Mouse (Mus musculus) brown adipose tissue, adult 24 weeks (tissue): ENCODE data around the gene Nsrp1. TPM values are rescaled to one million over a fixed set of nuclear protein-coding genes. Genes with fewer than 3 reads are reported as not detected.

Experiments used
- H3K27ac ChIP-seq: fragments of 200-500 bp; replicated peaks from 2 replicates; pipeline ENCODE4 v1.5.1; 2012; ENCODE audit warnings: low read depth, mild to moderate bottlenecking, low read length
- H3K4me1 ChIP-seq: fragments of 200-500 bp; 2 replicates; pipeline ENCODE4 v1.6.1; 2012; ENCODE audit warnings: low read length, mixed read lengths; ENCODE audit not compliant: control insufficient read depth, insufficient read depth, insufficient read length
- H3K4me3 ChIP-seq: fragments of 200-500 bp; 2 replicates; pipeline ENCODE4 v1.5.1; 2012; ENCODE audit warnings: low read depth, mild to moderate bottlenecking, low read length, moderate library complexity; ENCODE audit not compliant: insufficient read depth
- polyA plus RNA-seq: library from polyadenylated mRNA; stranded (reverse); fragments of >200 nt; gene quantifications from 2 replicates; pipeline ENCODE4 v1.2.4, GENCODE M21; 2012; ENCODE audit not compliant: missing spikeins, insufficient read depth, insufficient read length

Gene Nsrp1
- polyA plus RNA-seq, 1 experiment, result 12.1 TPM

DNA sequence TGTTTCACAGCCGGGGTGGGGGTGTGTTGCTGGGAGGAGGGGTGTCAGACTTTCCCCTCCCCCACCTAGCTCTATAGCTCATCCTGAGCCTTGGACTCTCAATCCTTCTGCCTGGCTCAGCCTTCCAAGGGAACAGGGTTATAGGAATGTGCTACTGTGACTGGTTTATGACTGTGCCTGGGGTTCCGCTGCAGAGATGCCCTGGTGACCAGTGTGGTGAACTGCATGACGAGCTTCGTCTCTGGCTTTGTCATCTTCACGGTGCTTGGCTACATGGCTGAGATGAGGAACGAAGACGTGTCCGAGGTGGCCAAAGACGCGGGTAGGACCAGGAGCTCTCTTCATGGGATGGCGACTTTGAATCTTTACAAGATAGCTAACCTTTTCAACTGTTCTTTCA lies 60.2 kb downstream of the Nsrp1 start:
- H3K4me1 ChIP-seq, result no peaks in the 10 kb centered on the region
- H3K4me3 ChIP-seq, result no peak overlapping the region

DNA sequence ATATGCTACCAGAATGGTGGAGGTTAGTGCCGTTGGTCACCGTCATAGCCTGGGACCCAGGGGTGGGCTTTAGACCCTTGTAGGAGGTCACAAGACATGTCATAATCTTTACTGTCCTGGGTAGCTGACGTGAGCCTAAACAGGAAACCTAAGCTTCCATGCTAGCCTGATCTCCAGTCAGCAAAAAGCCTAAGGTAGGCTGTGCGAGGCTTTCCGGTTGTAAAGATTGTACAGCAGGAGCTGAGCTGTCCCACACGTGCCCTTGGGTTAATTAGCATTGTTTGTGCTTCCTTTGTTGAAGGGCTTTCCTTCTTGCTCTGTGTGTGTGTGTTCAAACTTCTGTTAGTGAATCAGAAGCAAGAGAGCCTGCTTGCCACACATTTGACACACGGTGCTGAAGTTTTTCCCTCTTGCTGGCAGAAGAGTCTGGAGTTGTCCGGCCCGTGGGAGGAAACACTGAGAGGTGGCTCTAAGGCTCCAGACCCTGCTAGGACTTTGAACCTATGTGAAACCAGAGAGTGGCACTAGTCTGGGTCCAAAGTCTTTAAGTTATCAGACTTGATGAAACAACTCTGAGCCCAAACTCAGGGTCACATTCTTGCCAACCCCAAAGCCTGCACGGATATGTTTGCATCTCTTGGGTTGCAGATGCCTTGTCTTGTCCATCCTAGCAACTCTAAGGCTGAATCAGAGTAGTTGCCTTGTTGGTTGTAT lies 67.3 kb downstream of the Nsrp1 start:
- H3K27ac ChIP-seq, result no peak overlapping the region
- H3K4me3 ChIP-seq, result no peak overlapping the region
- H3K4me1 ChIP-seq, result no peaks in the 10 kb centered on the region

More for the DNA sequence above, 60.2 kb downstream of the Nsrp1 start:
- H3K27ac ChIP-seq, result no peak overlapping the region

DNA sequence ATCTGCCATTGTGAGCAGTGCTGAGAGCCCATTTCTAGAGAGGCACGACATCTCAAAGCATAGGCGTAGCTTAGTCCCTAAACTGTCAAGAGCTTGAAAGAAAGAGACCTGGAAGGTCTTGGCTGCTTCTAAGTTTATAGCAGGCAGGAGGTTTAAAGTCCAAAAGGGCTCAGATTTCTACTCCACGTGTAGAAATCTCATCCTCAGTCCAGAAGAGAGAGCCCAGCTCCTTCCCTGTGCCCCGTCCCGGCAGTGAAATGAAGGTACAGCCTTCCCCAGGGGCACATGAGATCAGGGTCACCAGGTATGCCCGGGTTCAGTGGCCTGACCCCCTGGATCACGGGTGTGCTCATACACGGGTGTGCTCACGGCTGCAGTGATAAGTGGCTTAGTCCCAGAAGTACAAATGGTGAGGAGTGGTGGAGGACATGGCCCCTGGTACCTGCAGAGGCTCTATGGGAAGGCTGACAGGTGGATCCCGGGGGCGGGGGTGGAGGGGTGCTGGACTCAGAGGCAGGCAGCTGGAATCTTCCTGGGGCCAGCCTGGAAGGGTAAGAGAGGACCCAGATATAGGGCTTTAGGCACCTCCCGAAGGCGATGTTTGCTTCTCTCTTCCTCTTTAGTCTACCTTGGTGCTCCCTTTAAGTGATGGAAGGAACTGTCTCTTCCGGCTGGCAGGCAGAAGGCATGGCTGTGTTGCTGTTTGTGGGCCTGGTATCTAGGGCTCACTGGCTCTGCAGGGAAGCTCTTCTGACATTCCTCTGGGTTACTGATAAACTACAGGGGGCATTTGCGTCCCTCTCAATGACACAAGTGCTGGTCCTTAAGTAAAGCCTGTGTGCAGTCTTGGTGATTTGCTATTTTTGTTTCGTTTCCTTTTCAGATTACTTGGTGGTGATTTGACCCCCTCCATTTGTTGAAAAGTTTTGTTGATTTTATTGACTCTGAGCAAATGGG lies 68.9 kb downstream of the Nsrp1 start:
- Histone ChIP-seq H3K4me1 (no peaks in the 10 kb centered on the region), H3K4me3 (no peak overlapping the region), H3K27ac (no peak overlapping the region)

DNA sequence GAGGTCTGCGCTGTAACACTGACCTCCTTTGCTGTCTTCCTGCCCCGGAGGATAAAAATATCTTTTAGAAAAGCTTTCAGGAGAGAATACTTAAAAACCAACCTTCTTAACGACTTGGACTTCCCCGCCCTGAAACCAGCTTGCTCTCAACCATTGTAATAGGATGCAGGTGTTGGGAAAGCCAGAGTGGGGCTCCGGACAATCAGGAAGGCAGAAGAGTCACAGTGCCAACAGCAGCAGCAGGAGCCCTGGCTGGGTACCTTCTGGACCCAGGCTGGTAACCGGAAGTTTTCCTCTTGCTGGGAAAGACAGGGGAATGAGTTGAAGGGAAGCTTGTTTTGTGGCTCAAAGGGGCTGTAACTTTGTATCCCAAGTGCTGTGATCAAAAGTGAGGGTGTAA lies 71.6 kb downstream of the Nsrp1 start:
- no peak overlapping the region for H3K27ac ChIP-seq

DNA sequence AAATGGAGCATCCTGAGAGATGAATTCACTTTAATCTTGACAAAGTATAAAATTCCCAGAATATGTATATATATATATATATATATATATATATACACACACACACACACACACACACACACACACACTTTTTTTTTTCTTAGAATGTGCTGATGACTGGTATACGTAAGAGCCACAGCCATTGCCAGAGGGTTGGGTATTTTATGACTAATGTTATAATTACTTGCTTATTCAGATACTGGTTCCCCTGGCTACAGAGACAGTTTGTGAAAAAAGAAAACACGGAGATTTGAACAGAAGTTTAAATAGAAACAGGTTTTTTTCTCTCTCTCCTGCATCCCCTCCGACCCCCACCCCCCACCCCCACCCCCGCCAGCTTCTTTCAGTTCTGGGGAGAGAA lies 72.4 kb downstream of the Nsrp1 start:
- H3K4me3 ChIP-seq, result no peak overlapping the region
- H3K27ac ChIP-seq, result no peak overlapping the region
- no peaks in the 10 kb centered on the region for H3K4me1 ChIP-seq

More for the DNA sequence above, 71.6 kb downstream of the Nsrp1 start:
- Histone ChIP-seq H3K4me3 (no peak overlapping the region), H3K4me1 (no peaks in the 10 kb centered on the region)

DNA sequence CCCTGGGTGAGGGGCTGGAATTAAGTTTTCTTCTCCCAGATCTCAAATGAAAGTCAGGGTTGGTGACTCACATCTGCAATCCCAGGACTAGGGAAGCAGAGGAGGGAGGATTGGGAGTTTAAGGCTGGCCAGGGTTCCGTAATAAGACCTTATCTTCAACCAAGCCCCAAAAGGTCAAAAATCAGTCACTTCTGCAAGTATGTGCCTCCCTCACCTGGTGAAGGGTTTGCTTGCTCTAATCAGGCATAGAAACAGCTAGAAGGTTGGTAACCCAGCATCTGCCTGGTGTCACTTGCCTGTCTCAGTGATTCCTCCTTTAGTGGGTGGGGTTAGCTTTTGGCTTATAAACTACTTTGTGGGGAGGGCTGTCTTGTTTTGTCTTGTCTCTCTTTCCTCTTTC lies 75.9 kb downstream of the Nsrp1 start:
- H3K4me1 ChIP-seq, result no peaks in the 10 kb centered on the region
- no peak overlapping the region for H3K27ac ChIP-seq

DNA sequence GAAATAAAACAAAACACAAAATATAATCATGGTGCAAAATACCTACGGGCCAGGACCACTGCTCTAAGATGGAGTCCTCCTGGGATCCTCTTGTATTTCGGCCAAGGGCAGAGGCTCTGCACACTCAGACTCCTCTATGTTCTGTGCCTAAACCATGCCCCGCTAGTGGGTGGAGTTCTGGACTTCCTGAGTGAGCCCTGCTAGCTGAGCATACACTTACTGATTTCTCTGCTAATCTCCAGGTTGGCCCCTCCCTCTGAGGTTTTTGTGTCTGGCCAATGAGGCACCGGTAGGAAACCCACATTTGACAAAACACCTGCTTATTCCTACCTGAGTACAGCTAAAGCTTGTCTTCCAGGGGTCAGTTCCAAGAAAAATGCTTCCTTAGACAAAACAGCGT lies 77.5 kb downstream of the Nsrp1 start:
- no peak overlapping the region for H3K4me3 ChIP-seq
- no peak overlapping the region for H3K27ac ChIP-seq
- H3K4me1 ChIP-seq, result no peaks in the 10 kb centered on the region

More for the DNA sequence above, 75.9 kb downstream of the Nsrp1 start:
- H3K4me3 ChIP-seq, result no peak overlapping the region

DNA sequence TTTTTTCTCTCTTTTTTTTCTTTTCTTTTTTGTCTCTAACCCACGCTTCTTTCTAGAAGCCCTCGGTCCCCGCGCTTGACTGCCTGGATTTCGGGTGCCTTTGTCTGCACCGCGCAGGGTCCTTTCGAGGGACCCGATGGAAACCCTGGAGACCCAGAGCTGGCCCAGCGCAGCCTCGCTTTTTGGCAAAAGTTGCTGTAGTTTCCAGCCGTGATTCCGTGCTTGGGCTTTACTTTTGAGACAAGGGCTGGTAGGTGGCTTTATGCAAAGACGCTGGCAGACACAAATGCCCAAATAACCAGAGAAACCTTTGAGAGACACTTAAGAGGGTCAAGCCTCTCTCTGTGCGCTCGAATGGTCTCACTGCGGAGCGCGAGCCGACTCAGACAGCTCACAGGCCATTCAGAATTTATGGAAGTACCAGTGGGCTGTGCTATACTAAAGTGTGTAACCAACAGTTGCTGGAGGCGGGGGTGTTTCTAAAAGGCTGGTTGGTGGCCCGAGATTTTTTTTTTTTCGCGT lies 79.5 kb downstream of the Nsrp1 start:
- H3K27ac ChIP-seq, result no peak overlapping the region
- no peaks in the 10 kb centered on the region for H3K4me1 ChIP-seq
- H3K4me3 ChIP-seq, result peak overlapping the region; percentile 23

DNA sequence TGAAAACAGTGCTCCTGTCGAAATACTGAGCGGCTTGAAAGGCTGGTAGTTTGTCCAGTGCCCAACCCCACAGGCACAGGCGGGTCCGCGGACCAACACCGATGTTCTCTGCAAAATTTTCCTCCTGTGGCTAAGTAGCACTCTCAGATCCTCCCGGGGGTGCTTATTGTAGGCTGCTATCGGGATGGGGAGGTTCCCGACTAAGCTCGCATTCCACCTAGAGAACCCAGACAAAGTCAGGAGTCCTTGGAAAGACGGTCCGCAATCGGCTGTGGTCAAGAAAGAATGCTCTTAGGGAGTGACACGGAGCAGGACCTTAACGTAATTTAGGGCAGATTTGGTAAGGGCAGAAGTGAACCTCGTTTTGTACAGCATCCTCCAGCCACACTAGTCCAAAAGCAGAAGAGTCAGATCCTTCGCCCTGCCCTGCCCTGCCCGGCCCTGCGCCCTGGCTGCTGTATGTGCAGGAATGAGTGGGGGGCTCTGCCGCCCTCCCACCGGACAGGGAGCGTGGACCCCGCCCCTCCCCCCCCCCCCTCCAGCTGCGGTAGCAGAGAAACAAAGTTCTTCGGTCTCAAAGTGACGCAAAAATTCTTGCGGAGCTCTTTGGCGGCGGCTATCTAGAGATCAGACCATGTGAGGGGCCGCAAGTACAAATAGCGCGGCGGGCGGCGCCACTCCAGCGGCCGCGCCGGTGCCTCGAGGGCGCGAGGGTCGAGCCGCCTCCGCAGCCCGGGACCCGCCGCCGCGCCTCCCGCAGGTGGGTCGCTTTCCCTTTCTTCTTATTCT lies 80.1 kb downstream of the Nsrp1 start, which contains the start of gene Slc6a4:
Gene Slc6a4 (plus strand): TSS at position 688 of the 789 bp plus-strand sequence.
- no peaks in the 10 kb centered on the region for H3K4me1 ChIP-seq
- H3K4me3 ChIP-seq, result peak within 1 kb of the TSS; percentile 42
- no peak within 1 kb of the TSS for H3K27ac ChIP-seq

DNA sequence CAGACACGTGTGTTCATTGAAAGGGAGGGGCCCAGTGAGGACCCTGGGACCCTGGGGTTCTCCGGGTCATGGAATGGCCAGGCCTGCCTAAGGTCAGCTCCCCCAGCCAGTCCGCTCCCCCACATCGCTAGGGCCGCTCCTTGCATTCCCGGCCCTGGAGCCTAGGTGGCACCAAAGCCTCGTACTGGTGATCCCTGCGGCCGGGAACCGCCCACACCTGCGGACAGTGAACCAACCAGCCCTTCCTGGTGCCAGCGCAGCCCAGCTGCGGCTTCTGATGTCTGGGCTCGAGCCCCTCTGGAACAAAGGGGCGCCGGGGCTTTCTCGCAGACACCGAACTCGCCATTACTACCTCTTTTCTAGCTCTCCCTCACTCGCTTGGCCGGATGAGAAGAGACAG lies 80.9 kb downstream of the Nsrp1 start:
- Histone ChIP-seq H3K4me3 (peak overlapping the region; percentile 42), H3K27ac (no peak overlapping the region), H3K4me1 (no peaks in the 10 kb centered on the region)

DNA sequence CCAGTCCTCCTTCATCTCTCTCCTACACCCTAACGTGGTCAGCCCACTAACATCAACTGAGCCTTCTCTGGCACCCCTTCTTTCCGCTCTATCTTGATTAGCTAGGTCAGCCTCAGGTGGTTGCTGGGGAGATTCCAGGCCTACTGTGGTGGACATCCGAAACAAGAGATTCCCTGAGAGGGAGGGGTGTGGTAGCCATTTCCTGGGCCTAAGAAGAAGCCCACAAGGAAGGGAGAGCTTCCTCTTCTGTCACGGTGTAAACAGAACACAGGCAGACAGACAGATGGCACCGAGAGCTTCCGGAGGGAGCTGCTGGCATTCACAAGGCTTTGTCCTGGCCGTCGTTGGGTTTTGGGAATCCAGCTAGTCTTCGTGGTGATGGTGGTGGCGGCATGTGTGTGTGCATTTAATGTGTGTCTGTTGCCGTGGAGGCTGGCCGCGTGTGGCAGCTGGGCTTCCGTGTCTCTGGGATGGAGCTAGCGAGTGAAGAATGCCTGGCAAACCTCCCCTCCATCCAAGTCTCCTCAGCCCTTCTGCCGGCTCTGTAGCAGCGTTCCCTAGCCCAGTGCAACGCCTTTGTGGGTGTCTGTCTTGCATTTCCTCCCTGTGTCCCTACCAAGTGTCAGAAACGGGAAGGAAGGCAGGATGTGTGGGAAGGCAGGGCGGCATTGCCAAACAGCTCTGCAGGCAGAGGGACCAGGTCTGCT lies 82.1 kb downstream of the Nsrp1 start:
- Histone ChIP-seq H3K4me1 (no peaks in the 10 kb centered on the region), H3K27ac (no peak overlapping the region), H3K4me3 (no peak overlapping the region)
